9 mouse cellular contexts compared by ENCODE assay signal in genomic region chr12:83268504-83268922, GRCm38 (mm10).
A peak's percentile ranks its signal among the peaks of the same experiment; 100 is the strongest.
DNase-seq lines count a peak whose midpoint lies in the region; ATAC-seq and TF ChIP-seq lines count a peak whose summit lies in the region.
"Had no signal": no experiment of that assay in that cellular context is flagged by ENCODE, and none has a peak within 500 bp of the region (broad histone marks: within the 10 kb centered on the region; RNA-seq: fewer than 3 reads in every experiment).

No protein-coding gene starts in this region.

- H3K4me3 ChIP-seq in liver, adult 2 months (ENCODE audit: insufficient read depth, low read depth, low read length) = no peak overlapping the region
- H3K4me3 ChIP-seq in liver, embryonic 11.5 days (ENCODE audit: low read depth, low read length) = no peak overlapping the region
- no peak overlapping the region for H3K4me3 ChIP-seq in kidney, embryonic 16.5 days (ENCODE audit: low read length)
- H3K4me3 ChIP-seq in lung, embryonic 16.5 days (ENCODE audit: low read length) = 0 out of 2 replicates have a peak overlapping the region, but pooled peaks have one; percentile 4
- no peak overlapping the region for H3K4me3 ChIP-seq in stomach, postnatal 0 days (ENCODE audit: low read depth, low read length)

- H3K9ac ChIP-seq in liver, adult 2 months (ENCODE audit: low read depth, low read length) = no peak overlapping the region
- H3K9ac ChIP-seq in liver, embryonic 11.5 days (ENCODE audit: low read depth, low read length) = no peak overlapping the region
- H3K9ac ChIP-seq in kidney, embryonic 16.5 days (replicated peaks; ENCODE audit: low read length) = no peak overlapping the region
- no peak overlapping the region for H3K9ac ChIP-seq in lung, embryonic 16.5 days (ENCODE audit: low read length)
- no peak overlapping the region for H3K9ac ChIP-seq in stomach, postnatal 0 days (ENCODE audit: low read length)

- H3K79me2 ChIP-seq in liver, adult 2 months (ENCODE audit: control insufficient read depth, insufficient read depth, low read length) = no peaks in the 10 kb centered on the region

- H3K36me3 ChIP-seq in liver, adult 2 months (ENCODE audit: control insufficient read depth, insufficient read depth, low read length) = no peaks in the 10 kb centered on the region
- H3K36me3 ChIP-seq in liver, embryonic 11.5 days (ENCODE audit: control insufficient read depth, insufficient read depth, low read length) = no peaks in the 10 kb centered on the region
- no peaks in the 10 kb centered on the region for H3K36me3 ChIP-seq in kidney, embryonic 16.5 days (ENCODE audit: insufficient read depth, low read length)
- no peaks in the 10 kb centered on the region for H3K36me3 ChIP-seq in lung, embryonic 16.5 days (ENCODE audit: control insufficient read depth, insufficient read depth, low read length)
- H3K36me3 ChIP-seq in stomach, postnatal 0 days (ENCODE audit: control insufficient read depth, insufficient read depth, low read length) = no peaks in the 10 kb centered on the region

- 51% methylated on average over 11 of the region's 11 CpGs for WGBS in liver, adult 2 months
- WGBS in liver, embryonic 11.5 days = 76% methylated on average over 11 of the region's 11 CpGs
- 51% methylated on average over 11 of the region's 11 CpGs for WGBS in kidney, embryonic 16.5 days
- 53% methylated on average over 11 of the region's 11 CpGs for WGBS in lung, embryonic 16.5 days
- WGBS in stomach, postnatal 0 days = 34% methylated on average over 11 of the region's 11 CpGs

- peak; percentile 45 for DNase-seq in liver, adult 2 months (ENCODE audit: extremely low read depth, low read depth, low spot score)
- no peak for DNase-seq in liver, embryonic 11.5 days (ENCODE audit: low spot score)
- peak; percentile 81 to 82 for DNase-seq in cerebellum, postnatal 36 days
- DNase-seq in heart, adult 8-10 months (ENCODE audit: low spot score) = peak; percentile 63
- DNase-seq in stomach, postnatal 0 days (ENCODE audit: low spot score) = peak; percentile 27

- H3K4me2 ChIP-seq in liver, embryonic 11.5 days = no peak overlapping the region
- H3K4me2 ChIP-seq in kidney, embryonic 16.5 days (replicated peaks; ENCODE audit: low read depth, low read length) = no peak overlapping the region
- peak overlapping the region; percentile 6; the same call in 1 of the 2 replicates for H3K4me2 ChIP-seq in lung, embryonic 16.5 days (ENCODE audit: low read depth, low read length)
- H3K4me2 ChIP-seq in stomach, postnatal 0 days (replicated peaks; ENCODE audit: low read depth) = peak overlapping the region; percentile 35

- H3K27me3 ChIP-seq in liver, adult 2 months (ENCODE audit: control insufficient read depth, insufficient read depth, low read length) = peaks cover 8% of the 10 kb centered on the region; the same call in 1 of the 2 replicates
- no peaks in the 10 kb centered on the region for H3K27me3 ChIP-seq in liver, embryonic 11.5 days (replicated peaks; ENCODE audit: control insufficient read depth, insufficient read depth, low read length)
- no peaks in the 10 kb centered on the region for H3K27me3 ChIP-seq in kidney, embryonic 16.5 days (ENCODE audit: insufficient read depth, low read length)
- H3K27me3 ChIP-seq in lung, embryonic 16.5 days (ENCODE audit: control insufficient read depth, insufficient read depth, low read depth, low read length) = no peaks in the 10 kb centered on the region
- no peaks in the 10 kb centered on the region for H3K27me3 ChIP-seq in stomach, postnatal 0 days (ENCODE audit: control insufficient read depth, insufficient read depth, low read length)

- no peaks in the 10 kb centered on the region for H3K9me3 ChIP-seq in liver, embryonic 11.5 days (ENCODE audit: control insufficient read depth, low read length)
- no peaks in the 10 kb centered on the region for H3K9me3 ChIP-seq in kidney, embryonic 16.5 days (ENCODE audit: low read length)
- H3K9me3 ChIP-seq in lung, embryonic 16.5 days (ENCODE audit: control insufficient read depth, low read length) = no peaks in the 10 kb centered on the region
- H3K9me3 ChIP-seq in stomach, postnatal 0 days (ENCODE audit: control insufficient read depth, low read length) = no peaks in the 10 kb centered on the region
- H3K9me3 ChIP-seq: G1E had no signal

- no peak for TF ChIP-seq POLR2A in liver, adult 2 months (IDR thresholded peaks at IDR 0.05; ENCODE audit: extremely low read depth, insufficient read depth, low read length)

- no peak for TF ChIP-seq EP300 in stomach, postnatal 0 days (optimal IDR thresholded peaks at IDR 0.05)

- ATAC-seq in liver, embryonic 11.5 days (replicated peaks; ENCODE audit: low FRiP score) = no peak
- ATAC-seq in kidney, embryonic 16.5 days (ENCODE audit: low FRiP score, low TSS enrichment) = peak; percentile 79
- peak; percentile 97 for ATAC-seq in lung, embryonic 16.5 days (ENCODE audit: low read depth)
- ATAC-seq in stomach, postnatal 0 days (ENCODE audit: low FRiP score, low TSS enrichment) = peak; percentile 66; the same call in 1 of the 2 replicates
- ATAC-seq in erythroid progenitor cell, adult 5-6 weeks (replicated peaks; ENCODE audit: low FRiP score, poor library complexity, severe bottlenecking) = no peak

- TF ChIP-seq CTCF in liver, adult 2 months (IDR thresholded peaks at IDR 0.05; ENCODE audit: low read depth, low read length) = no peak
- TF ChIP-seq CTCF in stomach, postnatal 0 days (IDR thresholded peaks at IDR 0.05; ENCODE audit: low read depth) = no peak

- peaks cover 8% of the 10 kb centered on the region for H3K4me1 ChIP-seq in liver, adult 2 months (ENCODE audit: control insufficient read depth, insufficient read depth, low read length)
- H3K4me1 ChIP-seq in liver, embryonic 11.5 days (replicated peaks; ENCODE audit: control insufficient read depth, insufficient read depth, low read length) = no peaks in the 10 kb centered on the region
- H3K4me1 ChIP-seq in kidney, embryonic 16.5 days (ENCODE audit: insufficient read depth, low read length) = no peaks in the 10 kb centered on the region
- 0 out of 2 replicates have a peak, but pooled peaks cover 2% of the 10 kb centered on the region for H3K4me1 ChIP-seq in lung, embryonic 16.5 days (replicated peaks; ENCODE audit: control insufficient read depth, insufficient read depth, low read length)
- H3K4me1 ChIP-seq in stomach, postnatal 0 days (replicated peaks; ENCODE audit: control insufficient read depth, insufficient read depth) = no peaks in the 10 kb centered on the region

- no peak overlapping the region for H3K27ac ChIP-seq in liver, adult 2 months (replicated peaks; ENCODE audit: insufficient read depth, low read depth, low read length)
- no peak overlapping the region for H3K27ac ChIP-seq in liver, embryonic 11.5 days (ENCODE audit: low read depth, low read length)
- H3K27ac ChIP-seq in kidney, embryonic 16.5 days (ENCODE audit: low read length) = peak overlapping the region; percentile 55
- H3K27ac ChIP-seq in lung, embryonic 16.5 days (ENCODE audit: low read length) = peak overlapping the region; percentile 41
- peak overlapping the region; percentile 35; the same call in 1 of the 2 replicates for H3K27ac ChIP-seq in stomach, postnatal 0 days (replicated peaks)

Comparison
In these comparisons a context has a peak if more than half of its experiments do, and no peak if none do; other contexts are left out.
1. H3K27ac ChIP-seq: peak in kidney, embryonic 16.5 days (single experiment), lung, embryonic 16.5 days (single experiment) and stomach, postnatal 0 days (single experiment); none in liver, adult 2 months (single experiment) and liver, embryonic 11.5 days (single experiment).
2. ATAC-seq: peak in kidney, embryonic 16.5 days (single experiment), lung, embryonic 16.5 days (single experiment) and stomach, postnatal 0 days (single experiment); none in liver, embryonic 11.5 days (single experiment) and erythroid progenitor cell, adult 5-6 weeks (single experiment).
3. H3K4me2 ChIP-seq: peak in lung, embryonic 16.5 days (single experiment) and stomach, postnatal 0 days (single experiment); none in liver, embryonic 11.5 days (single experiment) and kidney, embryonic 16.5 days (single experiment).